Mouse (Mus musculus) hindbrain, embryonic 11.5 days (tissue): ENCODE measurements around the gene Crtc3. TPM values are rescaled to one million over a fixed set of nuclear protein-coding genes. Genes with fewer than 3 reads are reported as not detected.

ENCODE experiments used
- ATAC-seq: fragments of 200-750 bp; cut with Nextera tagmentation; 2 replicates; pipeline ENCODE4 v1.8.0; 2017; ENCODE audit warnings: mild to moderate bottlenecking, moderate TSS enrichment, moderate library complexity; ENCODE audit not compliant: low FRiP score
- DNase-seq: peaks from one replicate; pipeline ENCODE4 v3.0.0-alpha.2; 2015; ENCODE audit warnings: low spot score
- H3K27ac ChIP-seq: fragments of 300-500 bp; sonication (generic); 2 replicates; pipeline ENCODE4 v1.5.1; 2014; ENCODE audit warnings: mild to moderate bottlenecking, low read depth, low read length
- H3K27me3 ChIP-seq: fragments of 300-500 bp; sonication (generic); 2 replicates; pipeline ENCODE4 v1.6.1; 2014; ENCODE audit warnings: mild to moderate bottlenecking, low read length, moderate library complexity, mixed read lengths; ENCODE audit not compliant: control insufficient read depth, insufficient read depth
- H3K36me3 ChIP-seq: fragments of 300-500 bp; sonication (generic); 2 replicates; pipeline ENCODE4 v1.6.1; 2014; ENCODE audit warnings: mild to moderate bottlenecking, low read length, moderate library complexity, mixed read lengths; ENCODE audit not compliant: control insufficient read depth, insufficient read depth
- H3K4me1 ChIP-seq: fragments of 300-500 bp; sonication (generic); replicated peaks from 2 replicates; pipeline ENCODE4 v1.6.1; 2014; ENCODE audit warnings: low read length, mixed read lengths; ENCODE audit not compliant: control insufficient read depth, insufficient read depth
- H3K4me2 ChIP-seq: fragments of 300-500 bp; sonication (generic); replicated peaks from 2 replicates; pipeline ENCODE4 v1.6.1; 2014; ENCODE audit warnings: mild to moderate bottlenecking, low read depth, low read length
- H3K4me3 ChIP-seq: fragments of 300-500 bp; sonication (generic); 2 replicates; pipeline ENCODE4 v1.5.1; 2014; ENCODE audit warnings: low read depth, low read length
- H3K9ac ChIP-seq: fragments of 300-500 bp; sonication (generic); 2 replicates; pipeline ENCODE4 v1.6.1; 2014; ENCODE audit warnings: low read depth, low read length
- H3K9me3 ChIP-seq: fragments of 300-500 bp; sonication (generic); 2 replicates; pipeline ENCODE4 v1.6.1; 2016; ENCODE audit warnings: low read length; ENCODE audit not compliant: control insufficient read depth
- WGBS: fragments of 180-500 bp; shearing (Covaris S2); extraction: QIAGEN DNeasy Blood & Tissue Kit; methylation state at CpG from one replicate; pipeline ENCODE4 v1.1.7; 2014; 5-methylcytosine and 5-hydroxymethylcytosine counted together
- polyA plus RNA-seq: library from polyadenylated mRNA; unstranded; fragments of >200 nt; fragmentation: Nextera tagmentation; extraction: Ambion mirVana; gene quantifications from 2 replicates; pipeline ENCODE4 v1.2.1, GENCODE M21; 2014

Gene Crtc3
- polyA plus RNA-seq, 1 experiment from 2014 or later: 11.1 TPM

GRCm38 (mm10) chr7:80556166-80556565 lies 132.5 kb downstream of the Crtc3 start:
- Histone ChIP-seq H3K27ac (no peak overlapping the region), H3K9ac (no peak overlapping the region), H3K4me1 (no peaks in the 10 kb centered on the region), H3K4me3 (no peak overlapping the region), H3K9me3 (no peaks in the 10 kb centered on the region), H3K27me3 (no peaks in the 10 kb centered on the region; the same call in 1 of the 2 replicates), H3K36me3 (no peaks in the 10 kb centered on the region), H3K4me2 (no peak overlapping the region)
- ATAC-seq (no peak), DNase-seq (no peak)
- 90% methylated on average over 3 of the region's 3 CpGs for WGBS

DNA sequence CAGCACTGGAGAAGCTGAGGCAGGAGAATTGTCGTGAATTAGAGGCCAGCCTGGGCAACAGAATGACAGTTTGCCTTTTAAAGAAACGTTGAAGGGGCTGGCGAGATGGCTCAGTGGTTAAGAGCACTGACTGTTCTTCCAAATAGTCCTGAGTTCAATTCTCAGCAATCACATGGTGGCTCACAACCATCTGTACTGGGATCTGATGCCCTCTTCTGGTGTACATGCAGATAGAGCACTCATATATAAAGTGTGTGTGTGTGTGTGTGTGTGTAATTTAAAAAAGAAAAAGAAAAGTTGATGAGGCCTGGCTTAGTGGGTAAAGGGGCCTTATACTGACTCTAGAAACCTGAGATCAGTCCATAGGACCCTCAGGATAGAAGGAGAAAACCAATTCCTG lies 133.5 kb downstream of the Crtc3 start:
- no peak for ATAC-seq
- 81% methylated on average over 3 of the region's 3 CpGs for WGBS
- no peak overlapping the region for H3K9ac ChIP-seq
- H3K27me3 ChIP-seq: no peaks in the 10 kb centered on the region; the same call in 1 of the 2 replicates
- no peak for DNase-seq
- H3K4me2 ChIP-seq: no peak overlapping the region
- H3K4me3 ChIP-seq: no peak overlapping the region
- H3K9me3 ChIP-seq: no peaks in the 10 kb centered on the region
- no peaks in the 10 kb centered on the region for H3K4me1 ChIP-seq
- no peak overlapping the region for H3K27ac ChIP-seq
- H3K36me3 ChIP-seq: no peaks in the 10 kb centered on the region

- Histone ChIP-seq H3K27ac (no peak overlapping the region), H3K4me2 (no peak overlapping the region), H3K36me3 (no peaks in the 10 kb centered on the region), H3K9ac (no peak overlapping the region), H3K9me3 (no peaks in the 10 kb centered on the region), H3K27me3 (no peaks in the 10 kb centered on the region; the same call in 1 of the 2 replicates), H3K4me1 (no peaks in the 10 kb centered on the region), H3K4me3 (no peak overlapping the region)
- 69% methylated on average over 22 of the region's 22 CpGs for WGBS
- ATAC-seq: no peak
- peak; percentile 12 for DNase-seq
Observed at GRCm38 (mm10) chr7:80554180-80555021, 134.3 kb downstream of the Crtc3 start.

DNA sequence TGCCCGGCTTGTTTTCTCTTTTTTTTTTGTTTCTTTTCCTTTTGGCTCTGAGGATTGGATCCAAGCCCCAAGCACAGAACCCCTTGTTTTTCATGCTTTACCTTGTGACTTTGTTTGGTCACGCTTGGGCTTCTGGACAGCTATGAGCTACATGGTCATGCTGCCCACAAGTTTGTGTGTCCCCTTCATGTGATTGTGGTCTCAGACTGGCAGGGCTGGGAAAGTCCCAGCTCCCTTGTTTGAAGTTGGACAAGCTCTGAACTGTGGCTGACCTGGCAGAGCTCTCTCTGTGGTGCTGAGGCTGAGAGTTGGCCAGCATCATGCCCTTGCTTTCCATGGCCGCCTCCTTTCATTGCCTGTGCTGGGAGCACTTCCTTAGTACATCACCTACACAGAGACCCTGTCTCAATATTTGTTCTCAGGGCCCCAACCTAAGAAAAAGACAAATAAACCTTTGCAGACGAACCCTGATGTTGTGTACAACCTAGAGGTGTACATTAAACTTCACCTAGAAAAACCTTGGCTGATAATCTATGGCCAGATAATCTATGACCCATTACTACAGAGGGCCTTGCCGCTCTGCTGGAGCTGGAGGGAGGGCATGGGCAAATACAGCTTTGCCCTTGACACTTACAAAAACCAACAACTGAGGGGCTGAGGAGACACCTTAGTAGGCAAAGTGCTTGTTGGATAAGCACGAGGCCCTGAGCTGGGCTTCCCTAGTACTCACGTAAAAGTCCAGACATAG lies 140.0 kb downstream of the Crtc3 start:
- Histone ChIP-seq H3K36me3 (no peaks in the 10 kb centered on the region), H3K4me2 (no peak overlapping the region), H3K4me3 (no peak overlapping the region), H3K27me3 (no peaks in the 10 kb centered on the region), H3K27ac (no peak overlapping the region), H3K9me3 (no peaks in the 10 kb centered on the region), H3K9ac (no peak overlapping the region), H3K4me1 (no peaks in the 10 kb centered on the region)
- DNase-seq (no peak), ATAC-seq (no peak)
- 85% methylated on average over 7 of the region's 7 CpGs for WGBS

DNA sequence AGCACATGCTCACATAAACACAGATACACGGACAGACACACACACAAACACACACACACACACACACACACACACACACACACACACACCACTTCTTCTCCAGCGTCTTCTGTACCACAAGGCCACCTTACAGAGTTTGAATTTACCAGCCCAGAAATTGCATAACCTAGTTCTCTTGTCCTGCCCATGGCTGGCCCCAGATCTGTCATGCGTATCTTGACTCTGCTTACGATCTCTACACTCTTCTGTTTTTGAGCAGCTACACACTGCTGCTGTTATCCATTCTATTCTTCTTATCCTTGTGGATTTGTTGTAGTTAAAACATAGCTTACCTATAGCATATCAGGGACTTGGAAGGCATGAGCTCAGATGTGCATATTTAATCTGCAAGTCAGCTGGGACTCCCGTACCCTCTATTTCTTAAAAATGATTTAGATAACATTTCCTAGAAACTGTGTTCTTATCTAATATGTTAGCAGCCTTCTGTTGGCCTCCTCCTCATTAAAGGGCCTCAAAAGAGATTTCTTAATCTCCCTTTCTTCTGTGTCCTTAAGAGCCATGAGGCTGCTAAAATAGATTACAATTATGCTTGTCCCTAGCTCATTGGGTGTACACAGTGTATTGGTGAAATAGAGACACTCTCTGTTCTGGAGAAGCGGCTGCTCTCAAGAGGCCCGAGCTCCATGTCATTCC lies 146.4 kb downstream of the Crtc3 start:
- Histone ChIP-seq H3K9me3 (no peaks in the 10 kb centered on the region), H3K27ac (no peak overlapping the region), H3K36me3 (no peaks in the 10 kb centered on the region), H3K27me3 (no peaks in the 10 kb centered on the region), H3K9ac (no peak overlapping the region), H3K4me3 (no peak overlapping the region), H3K4me2 (no peak overlapping the region), H3K4me1 (no peaks in the 10 kb centered on the region)
- ATAC-seq (no peak), DNase-seq (no peak)
- 83% methylated on average over 7 of the region's 7 CpGs for WGBS

- no peaks in the 10 kb centered on the region for H3K4me1 ChIP-seq
- H3K4me3 ChIP-seq: no peak overlapping the region
- H3K27ac ChIP-seq: no peak overlapping the region
- ATAC-seq (no peak), DNase-seq (no peak)
- H3K36me3 ChIP-seq: no peaks in the 10 kb centered on the region
- no peak overlapping the region for H3K9ac ChIP-seq
- H3K9me3 ChIP-seq: no peaks in the 10 kb centered on the region
- WGBS: 58% methylated on average over 5 of the region's 5 CpGs
- H3K27me3 ChIP-seq: no peaks in the 10 kb centered on the region
- no peak overlapping the region for H3K4me2 ChIP-seq
Observed at GRCm38 (mm10) chr7:80539581-80539980, 149.1 kb downstream of the Crtc3 start.

Other genes starting within 250 kb of the Crtc3 start
- gene Blm, start 153.8 kb downstream of the Crtc3 start, polyA plus RNA-seq: 33.7 and 34.0 TPM in 2 replicates
- 27.1 and 29.1 TPM in 2 replicates for gene Iqgap1, start 137.1 kb upstream of the Crtc3 start, polyA plus RNA-seq
- 4.5 and 4.8 TPM in 2 replicates for gene Zscan2, start 172.0 kb upstream of the Crtc3 start, polyA plus RNA-seq
- gene Wdr73, start 212.4 kb upstream of the Crtc3 start, polyA plus RNA-seq: 38.3 and 41.4 TPM in 2 replicates
- 6.7 and 7.0 TPM in 2 replicates for gene Nmb, start 216.2 kb upstream of the Crtc3 start, polyA plus RNA-seq